Mouse (Mus musculus): ENCODE measurements around the gene Arfgef3.
"Not testable (repeated sequence)": the region's sequence is repeated elsewhere in the genome, so short reads cannot be mapped to it uniquely, and the experiment has no call there.

Gene Arfgef3

DNA sequence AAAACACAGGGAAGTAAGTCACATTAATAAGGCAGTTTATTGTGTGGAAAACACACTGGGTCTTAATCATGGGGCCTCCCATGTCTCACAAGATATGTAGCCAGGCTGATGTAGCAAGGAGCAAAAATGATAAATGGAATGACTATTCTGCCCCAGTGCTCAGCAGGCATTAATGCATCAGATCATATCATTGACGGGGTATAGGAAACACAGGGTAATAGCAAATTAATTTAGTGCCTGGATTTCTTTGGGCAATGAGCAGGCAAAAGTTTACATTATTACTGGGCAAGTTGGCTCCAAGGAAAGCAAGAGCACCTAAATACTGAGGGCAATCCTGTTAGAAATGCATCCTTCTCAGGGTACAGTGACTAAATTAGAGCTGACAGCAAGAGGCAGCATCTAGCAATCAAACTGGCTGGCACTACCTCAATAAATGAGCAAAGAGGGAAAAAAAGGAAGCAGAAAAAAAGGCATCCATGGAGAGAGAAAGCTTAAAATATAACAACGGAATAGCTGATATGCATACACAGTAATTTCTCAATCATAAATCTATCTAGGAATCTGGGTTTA lies 62.3 kb downstream of the Arfgef3 start:
- in situ Hi-C loops (cut with MboI; ENCODE audit: low sequenced_read_pairs), result no loop called here

DNA sequence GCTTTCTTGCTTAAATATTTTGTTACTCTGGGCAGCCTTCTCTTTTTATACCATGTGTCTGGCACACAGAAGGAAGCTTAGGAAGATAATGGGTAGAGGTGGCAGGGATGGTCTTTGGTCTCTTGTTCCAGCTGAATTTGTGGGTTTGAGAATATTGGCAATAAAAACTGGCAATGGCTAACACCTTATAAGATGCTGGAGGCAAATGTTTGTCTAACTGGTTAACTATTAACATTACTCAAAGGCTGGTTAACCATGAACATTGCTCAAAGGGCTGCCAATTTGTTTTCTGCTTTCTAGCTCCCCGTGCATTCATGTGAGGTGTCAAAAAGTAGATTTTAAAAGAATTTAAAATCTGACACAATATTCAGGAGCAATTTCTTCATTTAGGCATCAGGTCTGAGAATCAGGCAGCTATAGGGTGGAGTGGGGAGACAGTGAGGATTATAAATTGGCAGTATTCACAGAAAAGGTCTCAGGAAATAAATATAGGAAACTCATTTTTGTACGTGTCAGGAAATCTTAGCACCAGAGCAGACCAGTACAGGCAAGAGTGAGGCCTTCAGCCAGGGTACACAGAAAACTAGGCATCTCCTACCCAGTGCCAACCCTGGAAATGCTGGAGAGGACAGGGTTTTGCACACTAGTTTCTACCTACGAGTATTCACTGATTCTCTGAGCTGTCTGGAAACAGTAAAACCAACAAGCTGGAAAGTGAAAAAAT lies 62.9 kb downstream of the Arfgef3 start:
- in situ Hi-C loops (cut with MboI; ENCODE audit: low sequenced_read_pairs), result no loop called here

DNA sequence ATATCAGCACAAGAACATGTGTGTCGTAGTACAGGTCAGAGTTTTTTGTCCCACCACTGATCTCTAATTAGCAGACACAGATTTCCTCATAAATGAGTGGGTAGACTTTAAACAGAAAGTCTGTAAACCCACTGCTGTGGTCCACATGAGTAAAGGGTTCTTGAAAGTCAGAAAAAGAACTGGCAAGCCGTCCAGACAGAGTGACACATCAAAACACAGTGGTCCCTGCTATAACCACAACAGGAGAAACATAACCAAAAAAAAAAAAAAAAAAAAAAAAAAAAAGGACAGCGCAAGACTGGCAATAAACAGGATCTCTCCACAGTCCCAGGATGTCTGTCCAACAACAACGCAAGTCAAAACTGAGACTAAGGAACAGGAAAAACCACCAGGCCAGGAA lies 64.9 kb downstream of the Arfgef3 start:
- in situ Hi-C loops (cut with MboI; ENCODE audit: low sequenced_read_pairs), result no loop called here

DNA sequence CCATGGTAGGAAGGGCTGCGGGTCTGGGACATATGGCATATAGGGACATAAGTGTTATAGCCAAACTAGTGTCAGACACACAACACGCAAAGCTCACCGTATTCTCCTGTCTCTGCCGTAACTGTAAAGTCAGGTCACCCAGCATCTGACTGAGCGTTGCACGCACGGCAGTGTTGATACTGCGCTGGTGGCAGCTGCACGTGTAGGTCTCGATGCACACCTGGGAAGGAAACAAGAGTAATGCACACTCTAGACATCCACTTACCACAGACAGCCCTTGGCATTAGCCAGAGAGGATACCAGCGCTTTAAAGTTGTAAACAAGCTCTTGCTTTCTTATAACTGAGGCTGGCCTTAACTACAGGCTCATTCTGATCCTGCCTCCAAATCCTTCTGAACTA lies 79.0 kb downstream of the Arfgef3 start:
- in situ Hi-C loops (cut with MboI; ENCODE audit: low sequenced_read_pairs), result no loop called here

DNA sequence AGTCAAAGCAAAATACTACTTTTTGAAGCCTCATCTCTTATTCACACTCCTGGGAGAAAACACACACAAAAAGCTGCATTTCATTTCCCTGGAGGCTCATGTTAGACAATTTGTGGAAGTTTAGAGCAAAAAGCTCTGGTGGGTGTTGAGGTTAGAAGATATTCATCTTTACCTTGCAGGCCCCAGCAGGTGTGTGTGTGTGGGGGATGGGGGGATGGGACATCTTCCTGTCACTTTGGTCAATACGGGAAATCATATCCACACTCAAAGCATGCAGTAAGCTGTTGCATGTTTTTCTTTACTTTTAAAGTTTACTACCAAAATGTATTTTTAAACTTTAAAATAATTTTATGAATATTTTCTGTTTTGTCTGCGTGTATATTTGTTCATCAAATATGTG lies 79.7 kb downstream of the Arfgef3 start:
- in situ Hi-C loops (cut with MboI; ENCODE audit: low sequenced_read_pairs), result no loop called here

DNA sequence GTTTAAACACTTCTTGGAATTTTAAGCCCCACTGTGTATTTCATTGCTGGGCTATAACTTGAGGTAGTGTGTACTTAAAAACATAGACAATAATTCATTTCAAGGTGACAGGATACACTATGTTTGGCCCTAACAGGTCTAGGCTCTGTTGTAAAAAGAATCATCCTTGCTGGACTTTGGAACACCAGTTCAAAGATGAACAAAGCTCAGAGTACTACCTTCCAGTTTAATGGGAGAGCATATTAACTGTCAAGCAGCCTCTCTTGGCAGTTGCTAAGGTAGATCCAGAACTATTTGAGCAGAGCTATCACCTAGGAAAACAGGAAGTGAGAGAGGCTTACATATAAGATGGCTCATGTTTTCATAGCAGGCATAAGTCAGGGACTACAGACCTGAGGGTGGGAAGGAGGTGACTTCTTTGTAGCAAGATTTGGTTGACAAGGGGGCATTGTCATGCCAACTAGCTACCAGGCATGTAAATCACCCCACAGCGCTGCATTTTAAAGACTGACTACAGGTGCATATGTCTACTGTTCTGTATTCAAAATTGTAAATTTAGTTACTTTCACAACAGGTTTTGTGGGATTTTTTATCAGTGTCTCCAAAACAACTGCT lies 82.0 kb downstream of the Arfgef3 start:
- in situ Hi-C loops (cut with MboI; ENCODE audit: low sequenced_read_pairs), result no loop called here

DNA sequence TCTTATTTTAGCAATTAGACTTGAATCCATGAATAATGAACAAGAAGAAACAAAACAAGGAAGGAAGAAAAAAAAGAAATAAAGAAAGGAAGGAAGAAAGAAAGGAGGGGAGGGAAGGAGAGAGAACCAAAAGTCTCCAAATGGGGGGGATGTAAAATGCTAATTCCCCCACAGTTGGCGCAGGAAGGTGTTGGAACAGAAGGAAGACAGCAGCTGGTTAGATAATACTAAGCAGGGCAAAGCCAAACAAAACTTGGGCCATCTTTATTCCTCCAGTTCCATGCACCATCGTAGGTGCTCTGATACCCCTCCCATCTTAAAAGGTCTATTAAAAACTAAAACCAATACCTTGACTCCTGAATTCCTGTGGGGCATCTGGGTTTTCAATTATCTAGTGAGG lies 82.8 kb downstream of the Arfgef3 start:
- in situ Hi-C loops (cut with MboI; ENCODE audit: low sequenced_read_pairs), result no loop called here

DNA sequence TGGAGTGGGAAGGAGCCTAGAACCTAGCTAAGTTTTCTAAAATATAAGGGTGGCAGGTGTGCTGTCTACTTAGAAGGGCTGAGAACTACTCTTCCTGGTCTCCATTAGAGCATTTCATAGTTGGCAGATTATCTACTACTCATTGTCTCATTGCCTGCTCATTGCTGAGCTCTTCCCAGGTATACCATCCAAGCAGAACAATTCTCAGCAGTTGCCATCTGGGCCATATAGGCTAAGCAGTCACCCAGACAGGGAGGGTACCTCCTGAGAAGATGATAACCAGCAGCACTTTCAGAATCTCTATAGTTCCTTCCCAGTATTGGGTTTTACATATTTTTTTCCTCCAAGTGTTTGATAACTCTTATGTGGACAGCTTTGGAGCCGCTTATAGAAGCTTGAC lies 86.2 kb downstream of the Arfgef3 start:
- in situ Hi-C loops (cut with MboI; ENCODE audit: low sequenced_read_pairs), result no loop called here

DNA sequence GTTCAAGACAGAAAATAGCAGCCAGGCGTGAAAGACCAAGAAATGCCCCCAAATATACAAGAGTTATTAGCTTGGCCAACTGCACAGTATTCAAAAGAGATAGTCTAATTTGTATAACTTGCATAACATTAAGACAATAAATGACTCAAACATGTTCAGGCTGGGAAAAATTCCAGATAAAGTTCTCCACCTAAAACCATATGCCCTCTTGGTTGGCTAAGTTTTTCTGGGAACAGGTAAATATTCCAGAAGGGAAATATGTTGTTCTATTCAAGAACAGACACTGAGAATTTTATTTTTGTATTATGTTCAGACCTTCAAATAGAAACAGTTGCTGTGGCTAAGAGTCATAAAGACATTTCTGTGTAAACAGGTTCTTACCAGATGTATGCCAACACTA lies 96.7 kb downstream of the Arfgef3 start:
- in situ Hi-C loops (cut with MboI; ENCODE audit: low sequenced_read_pairs), result no loop called here

DNA sequence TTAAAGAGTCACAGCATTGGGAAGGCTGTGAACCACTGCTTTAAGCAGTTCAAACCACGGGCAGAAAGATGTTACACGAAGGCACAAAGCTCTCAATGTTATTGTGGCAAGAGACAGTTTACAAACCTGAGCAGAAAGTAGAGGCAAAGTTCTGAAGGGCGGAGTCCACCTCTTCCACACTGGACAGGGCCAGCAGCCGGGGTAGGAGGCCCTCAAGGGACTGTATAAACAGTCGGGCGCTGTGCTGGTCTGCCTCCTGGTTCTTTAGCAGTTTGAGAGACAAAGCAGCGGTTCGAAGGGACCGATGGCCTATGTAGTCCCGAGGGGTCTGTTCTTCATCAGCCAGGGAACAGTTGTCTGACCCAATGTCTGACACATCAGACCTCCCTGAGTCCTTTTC lies 97.7 kb downstream of the Arfgef3 start:
- in situ Hi-C loops (cut with MboI; ENCODE audit: low sequenced_read_pairs), result no loop called here

DNA sequence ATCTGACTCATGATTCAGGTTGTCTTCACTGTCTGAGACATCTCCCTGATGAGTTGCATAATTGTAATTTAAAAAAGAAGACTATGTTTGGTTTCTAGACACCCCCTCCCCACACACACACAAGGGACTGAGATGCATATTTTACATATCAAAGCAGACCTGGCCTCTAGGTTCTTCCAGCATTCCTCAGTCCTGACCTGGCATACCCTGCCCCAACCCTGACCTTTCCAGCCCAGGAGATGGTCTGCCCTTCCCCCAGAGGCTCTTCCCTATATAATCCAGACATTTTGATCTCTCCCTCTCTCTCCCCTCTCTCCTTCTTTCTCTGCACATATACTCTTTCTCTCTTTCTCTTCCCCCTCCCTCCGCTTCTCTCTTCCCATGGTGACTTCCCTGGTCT lies 99.4 kb downstream of the Arfgef3 start:
- in situ Hi-C loops (cut with MboI; ENCODE audit: low sequenced_read_pairs), result no loop called here

DNA sequence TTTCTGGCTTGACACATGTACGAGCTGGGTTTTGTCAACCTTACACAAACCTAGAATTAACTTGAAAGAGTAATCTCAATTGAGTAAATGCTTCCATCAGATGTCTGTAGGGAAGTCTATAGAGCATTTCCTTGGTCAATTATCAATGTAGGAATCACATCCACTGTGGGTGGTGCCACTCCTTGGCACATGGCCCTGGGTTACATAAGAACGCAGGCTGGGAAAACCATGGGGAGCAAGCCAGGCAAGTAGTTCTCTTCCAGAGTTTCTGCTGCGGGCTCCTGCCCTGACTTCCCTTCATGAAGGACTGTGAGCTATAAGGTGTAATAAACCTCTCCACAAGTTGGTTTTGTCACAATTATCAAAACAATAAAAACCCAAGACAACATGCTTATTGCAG lies 100.2 kb downstream of the Arfgef3 start:
- in situ Hi-C loops (cut with MboI; ENCODE audit: low sequenced_read_pairs), result no loop called here

DNA sequence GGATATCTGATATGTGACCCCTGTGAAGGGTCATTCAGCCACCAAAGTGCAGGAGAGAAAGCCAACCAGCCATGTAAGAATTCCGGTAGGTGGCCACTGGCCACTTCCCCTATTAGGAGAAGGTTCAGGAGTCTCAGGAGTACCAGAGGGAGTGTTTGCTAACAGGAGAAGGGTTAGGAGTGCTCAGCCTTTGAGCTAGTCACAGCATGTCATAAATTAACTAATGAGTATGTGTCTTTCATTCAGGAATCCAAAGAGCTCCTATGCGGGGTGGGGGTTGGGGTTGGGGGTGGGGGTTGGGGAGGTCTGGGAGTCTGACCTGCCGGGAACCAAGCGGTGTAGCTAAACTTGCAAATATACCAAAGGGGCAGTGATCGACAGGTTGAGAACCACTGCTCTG lies 100.9 kb downstream of the Arfgef3 start:
- in situ Hi-C loops (cut with MboI; ENCODE audit: low sequenced_read_pairs), result no loop called here

DNA sequence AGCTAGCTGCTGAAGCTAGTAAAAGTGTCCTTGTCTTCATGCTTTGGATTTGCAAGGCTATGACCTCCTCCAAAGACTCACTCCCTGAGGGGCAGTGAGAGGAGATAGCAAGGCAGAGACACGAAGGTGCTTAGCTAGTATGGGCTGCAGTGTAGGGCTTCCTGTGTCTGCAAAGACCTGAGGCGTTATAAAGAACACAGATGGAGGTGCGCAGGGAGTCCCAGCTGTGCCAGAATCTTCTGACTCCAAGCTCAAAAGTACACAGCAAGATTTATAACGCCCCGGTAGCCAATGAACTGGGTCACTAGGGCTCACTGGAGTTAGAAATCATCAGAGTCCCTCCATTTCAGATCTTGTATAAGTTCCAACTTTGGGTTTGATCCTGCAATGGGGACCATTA lies 103.2 kb downstream of the Arfgef3 start:
- in situ Hi-C loops (cut with MboI; ENCODE audit: low sequenced_read_pairs), result no loop called here

DNA sequence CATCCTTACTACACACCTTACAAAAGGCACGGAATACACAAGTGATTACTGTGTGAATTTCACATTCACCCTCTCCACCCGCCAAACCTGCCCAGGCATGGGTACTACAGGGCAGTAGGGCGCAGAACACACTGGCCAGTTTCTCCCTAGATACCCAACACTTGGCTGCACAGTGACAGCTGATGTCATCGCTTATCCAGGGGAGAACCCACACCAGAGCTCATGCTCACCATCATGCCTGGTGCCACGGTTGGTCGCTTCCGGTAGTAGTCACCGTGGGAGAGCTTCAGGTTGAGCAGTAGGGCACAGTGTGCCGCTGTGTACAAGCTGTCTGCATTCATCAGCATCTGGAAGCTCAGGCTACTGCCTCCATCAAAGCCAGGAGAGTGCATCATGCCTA lies 108.3 kb downstream of the Arfgef3 start:
- in situ Hi-C loops (cut with MboI; ENCODE audit: low sequenced_read_pairs), result no loop called here

DNA sequence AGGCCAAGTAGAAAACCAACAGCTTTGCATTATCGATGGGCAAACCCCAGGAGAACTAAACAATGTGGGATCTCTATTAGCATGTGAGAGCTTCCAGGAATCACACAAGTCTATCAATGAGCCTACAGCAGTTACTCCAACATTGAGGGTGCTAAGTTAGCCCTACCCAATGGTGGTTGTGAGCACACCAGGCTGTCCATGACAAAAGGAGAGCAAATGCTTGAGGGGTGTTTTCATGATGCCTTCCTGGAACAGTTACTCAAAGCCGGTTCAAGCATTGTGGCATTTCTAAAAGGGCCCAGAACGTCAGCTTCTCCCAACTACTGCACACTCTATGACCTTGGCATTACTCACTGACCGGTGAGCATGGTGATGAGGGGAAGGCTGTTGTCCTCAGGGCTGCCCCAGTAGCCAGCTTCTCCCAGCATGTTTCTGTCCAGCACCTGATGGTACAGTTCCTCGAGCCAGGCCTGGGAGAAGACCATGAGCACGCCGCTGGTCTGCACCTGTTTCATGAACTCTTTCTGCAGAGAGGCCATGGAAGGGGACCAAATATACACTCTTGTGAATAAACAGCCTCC lies 109.3 kb downstream of the Arfgef3 start:
- in situ Hi-C loops (cut with MboI; ENCODE audit: low sequenced_read_pairs), result no loop called here

DNA sequence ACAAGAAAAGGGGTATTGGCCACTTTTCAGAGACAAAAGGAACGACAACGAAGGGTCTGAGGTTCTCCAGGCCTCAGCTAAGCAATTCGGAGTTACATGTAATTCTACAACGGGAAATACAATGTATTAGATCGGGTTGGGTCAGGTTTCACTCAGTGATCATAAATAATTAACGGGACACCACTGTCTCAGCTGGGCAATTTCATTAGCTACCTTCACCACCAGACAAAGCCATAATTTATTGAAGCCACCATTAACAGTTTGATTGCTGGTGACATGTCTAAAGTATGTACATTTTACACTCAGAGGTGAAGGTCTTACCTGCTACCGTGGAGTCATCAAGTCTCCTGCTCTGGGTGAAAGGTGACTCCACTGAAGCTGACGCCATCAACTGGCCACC lies 113.3 kb downstream of the Arfgef3 start:
- in situ Hi-C loops (cut with MboI; ENCODE audit: low sequenced_read_pairs), result no loop called here

DNA sequence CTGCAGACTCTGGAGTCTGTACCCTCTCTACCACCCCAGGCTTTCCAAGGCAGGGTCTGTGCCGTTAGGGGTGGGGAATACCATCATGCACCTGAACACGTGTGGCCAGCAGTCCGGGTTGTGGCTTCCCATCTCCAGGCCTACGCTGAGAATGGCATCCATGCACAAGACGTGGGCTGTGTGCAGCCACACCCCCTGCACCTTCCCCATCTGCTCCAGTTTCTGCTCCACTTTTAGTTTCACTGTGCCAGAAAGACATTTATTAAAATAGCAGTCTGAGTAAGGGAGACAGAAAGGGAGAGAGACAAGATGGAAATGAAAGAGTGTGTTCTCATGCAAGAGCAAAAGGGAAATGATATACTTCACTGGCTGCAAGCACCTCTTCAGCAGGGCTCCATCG lies 116.2 kb downstream of the Arfgef3 start:
- in situ Hi-C loops (cut with MboI; ENCODE audit: low sequenced_read_pairs), result no loop called here

DNA sequence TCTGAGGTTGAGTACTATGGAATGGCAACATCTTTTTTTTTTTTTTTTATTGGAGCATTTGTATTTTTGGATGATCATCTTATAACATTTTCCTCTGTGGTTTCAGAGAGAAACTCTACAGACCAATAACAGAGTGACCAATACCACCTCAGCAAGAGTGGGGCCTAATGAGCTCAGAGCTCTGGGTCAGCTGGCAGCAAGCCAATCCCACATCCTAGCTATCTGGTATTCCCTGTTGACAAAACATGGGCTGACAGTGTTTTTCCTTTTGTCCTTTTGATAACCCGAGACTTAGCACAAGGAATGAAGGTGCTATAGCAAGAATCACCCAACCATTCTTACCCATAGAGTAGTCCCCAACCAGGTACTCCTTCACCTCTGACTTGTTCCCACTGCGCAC lies 131.0 kb downstream of the Arfgef3 start:
- in situ Hi-C loops (cut with MboI; ENCODE audit: low sequenced_read_pairs), result no loop called here

DNA sequence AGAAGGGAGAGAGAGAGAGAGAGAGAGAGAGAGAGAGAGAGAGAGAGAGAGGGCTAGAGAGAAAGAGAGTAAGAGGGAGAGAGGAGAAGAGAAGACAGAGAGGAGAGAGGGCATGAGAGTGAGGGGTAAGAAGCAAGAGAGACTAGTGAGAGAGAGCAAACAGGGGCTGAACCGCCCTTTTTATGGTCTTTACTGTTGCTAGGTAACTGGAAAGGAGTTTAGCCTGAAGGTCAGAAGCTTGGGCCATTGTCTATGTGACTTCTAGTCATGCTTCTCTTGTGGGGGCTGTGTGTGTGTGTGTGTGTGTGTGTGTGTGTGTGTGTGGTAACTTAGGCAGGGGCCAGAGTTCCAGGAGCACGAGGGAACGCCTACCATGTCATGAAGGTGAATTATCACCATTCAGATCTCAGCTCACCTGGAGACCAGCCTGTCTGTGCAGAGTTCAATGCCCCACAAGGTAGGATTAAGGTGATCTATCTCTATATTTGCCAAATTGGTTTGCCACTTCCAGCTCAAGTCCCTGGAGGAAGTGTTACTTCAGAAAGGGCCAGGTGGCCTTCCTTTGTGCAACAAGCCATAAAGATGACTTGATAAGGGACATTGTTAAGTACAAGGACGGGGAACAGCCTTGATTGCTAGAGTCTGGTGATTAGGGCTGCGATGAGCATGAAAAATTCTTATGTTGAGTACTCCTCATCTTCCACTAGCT lies 138.8 kb downstream of the Arfgef3 start:
- in situ Hi-C loops (cut with MboI; ENCODE audit: low sequenced_read_pairs), result not testable (repeated sequence)

DNA sequence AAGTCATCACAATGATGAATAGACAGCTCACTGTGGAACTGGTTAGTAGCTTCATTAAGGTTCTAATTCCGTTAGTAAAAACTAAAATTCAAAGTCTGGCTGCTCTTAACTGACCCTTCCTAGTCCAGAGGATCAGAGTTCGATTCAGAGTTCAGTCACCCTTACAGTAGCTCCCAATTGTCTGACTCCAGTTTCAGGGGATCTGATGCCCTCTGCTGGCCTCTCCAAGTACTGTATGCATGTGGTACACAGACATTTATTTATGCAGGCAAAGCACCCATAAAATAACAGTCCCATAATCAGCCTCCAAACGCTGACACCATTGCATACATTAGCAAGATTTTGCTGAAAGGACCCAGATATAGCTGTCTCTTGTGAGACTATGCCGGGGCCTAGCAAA lies 141.7 kb downstream of the Arfgef3 start:
- in situ Hi-C loops (cut with MboI; ENCODE audit: low sequenced_read_pairs), result no loop called here

DNA sequence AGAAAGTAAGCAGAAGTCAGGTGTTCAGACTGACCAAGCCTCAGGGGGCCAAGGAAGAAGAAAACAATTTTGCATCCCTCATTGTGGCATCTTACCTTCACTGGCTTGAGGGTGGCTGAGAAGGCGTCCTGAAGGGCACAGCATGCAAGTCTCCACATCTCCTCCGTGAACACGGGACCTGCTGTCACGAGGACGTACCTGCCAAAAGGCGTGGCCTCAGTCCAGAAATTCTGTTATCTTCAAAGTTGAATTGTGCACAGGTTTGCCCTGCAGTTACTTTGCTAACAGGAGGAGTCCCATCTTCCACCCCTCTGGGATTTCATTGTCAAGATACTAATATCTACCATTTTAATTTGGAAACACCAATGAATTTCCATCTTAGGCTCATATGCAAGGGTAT lies 146.1 kb downstream of the Arfgef3 start:
- in situ Hi-C loops (cut with MboI; ENCODE audit: low sequenced_read_pairs), result no loop called here
